Mouse (Mus musculus) neural tube, embryonic 15.5 days (tissue): ENCODE measurements around the gene Ckap5. TPM values are rescaled to one million over a fixed set of nuclear protein-coding genes. Genes with fewer than 3 reads are reported as not detected.
"Not testable (repeated sequence)": the region's sequence is repeated elsewhere in the genome, so short reads cannot be mapped to it uniquely, and the experiment has no call there.

Experiments used
- ATAC-seq: fragments of 200-750 bp; cut with Nextera tagmentation; 2 replicates; pipeline ENCODE4 v1.8.0; 2017; ENCODE audit warnings: mild to moderate bottlenecking, moderate TSS enrichment, moderate library complexity; ENCODE audit not compliant: low FRiP score
- H3K27ac ChIP-seq: fragments of 300-500 bp; sonication (generic); replicated peaks from 2 replicates; pipeline ENCODE4 v1.5.1; 2015; ENCODE audit warnings: mild to moderate bottlenecking, inconsistent platforms
- H3K27me3 ChIP-seq: fragments of 300-500 bp; sonication (generic); replicated peaks from 2 replicates; pipeline ENCODE4 v1.6.1; 2015; ENCODE audit warnings: inconsistent platforms
- H3K36me3 ChIP-seq: fragments of 300-500 bp; sonication (generic); 2 replicates; pipeline ENCODE4 v1.6.1; 2015; ENCODE audit warnings: inconsistent platforms
- H3K4me1 ChIP-seq: fragments of 300-500 bp; sonication (generic); 2 replicates; pipeline ENCODE4 v1.6.1; 2015; ENCODE audit warnings: inconsistent platforms
- H3K4me2 ChIP-seq: fragments of 300-500 bp; sonication (generic); 2 replicates; pipeline ENCODE4 v1.6.1; 2015; ENCODE audit warnings: inconsistent platforms, mild to moderate bottlenecking, moderate library complexity
- H3K4me3 ChIP-seq: fragments of 300-500 bp; sonication (generic); replicated peaks from 2 replicates; pipeline ENCODE4 v1.5.1; 2015; ENCODE audit warnings: mild to moderate bottlenecking, inconsistent platforms
- H3K9ac ChIP-seq: fragments of 300-500 bp; sonication (generic); replicated peaks from 2 replicates; pipeline ENCODE4 v1.6.1; 2015; ENCODE audit warnings: mild to moderate bottlenecking, inconsistent platforms
- H3K9me3 ChIP-seq: fragments of 300-500 bp; sonication (generic); replicated peaks from 2 replicates; pipeline ENCODE4 v1.6.1; 2016; ENCODE audit warnings: inconsistent platforms
- WGBS: fragments of 180-500 bp; shearing (Covaris S2); methylation state at CpG from one replicate; pipeline ENCODE4 v1.1.7; 2015; ENCODE audit warnings: mixed read lengths; 5-methylcytosine and 5-hydroxymethylcytosine counted together
- polyA plus RNA-seq: library from polyadenylated mRNA; unstranded; fragments of >200 nt; fragmentation: Nextera tagmentation; extraction: Ambion mirVana; gene quantifications from 2 replicates; pipeline ENCODE4 v1.2.1, GENCODE M21; 2015

Ckap5 gene
- 95.3 and 98.4 TPM in 2 replicates for polyA plus RNA-seq

- peak within 1 kb of the TSS; percentile 98 for H3K9ac ChIP-seq
- ATAC-seq: peak; percentile 99
- peaks cover 14% of the 10 kb centered on the region for H3K4me1 ChIP-seq
- WGBS: under 1% methylated on average over 54 of the region's 64 CpGs
- H3K27me3 ChIP-seq: no peaks in the 10 kb centered on the region
- H3K9me3 ChIP-seq: no peaks in the 10 kb centered on the region
- H3K4me2 ChIP-seq: peak within 1 kb of the TSS; percentile 60
- H3K4me3 ChIP-seq: peak within 1 kb of the TSS; percentile 94
- no peaks in the 10 kb centered on the region for H3K36me3 ChIP-seq
- H3K27ac ChIP-seq: peak within 1 kb of the TSS; percentile 87
These were observed at the start of gene Ckap5 for GRCm38 (mm10) chr2:91526294-91527146. Gene Ckap5 (plus strand): TSS chr2:91526762.

GRCm38 (mm10) chr2:91476841-91477240, 49.7 kb upstream of the Ckap5 start:
- WGBS: 87% methylated on average over 7 of the region's 7 CpGs
- no peaks in the 10 kb centered on the region for H3K9me3 ChIP-seq
- H3K27me3 ChIP-seq: no peaks in the 10 kb centered on the region
- no peak overlapping the region for H3K9ac ChIP-seq
- no peaks in the 10 kb centered on the region for H3K4me1 ChIP-seq
- no peak overlapping the region for H3K4me2 ChIP-seq
- no peak for ATAC-seq
- H3K4me3 ChIP-seq: no peak overlapping the region
- no peak overlapping the region for H3K27ac ChIP-seq
- H3K36me3 ChIP-seq: no peaks in the 10 kb centered on the region

GRCm38 (mm10) chr2:91480399-91480801, 46.2 kb upstream of the Ckap5 start:
- no peaks in the 10 kb centered on the region for H3K27me3 ChIP-seq
- WGBS: 92% methylated on average over 9 of the region's 9 CpGs
- H3K4me3 ChIP-seq: no peak overlapping the region
- H3K4me1 ChIP-seq: no peaks in the 10 kb centered on the region
- H3K9me3 ChIP-seq: no peaks in the 10 kb centered on the region
- ATAC-seq: peak; percentile 44; the same call in 1 of the 2 replicates
- no peaks in the 10 kb centered on the region for H3K36me3 ChIP-seq
- no peak overlapping the region for H3K9ac ChIP-seq
- H3K4me2 ChIP-seq: no peak overlapping the region
- H3K27ac ChIP-seq: no peak overlapping the region

GRCm38 (mm10) chr2:91480805-91481514, 45.6 kb upstream of the Ckap5 start:
- peak; percentile 87 for ATAC-seq
- 69% methylated on average over 6 of the region's 6 CpGs for WGBS

GRCm38 (mm10) chr2:91484698-91485097, 41.9 kb upstream of the Ckap5 start:
- H3K4me3 ChIP-seq: no peak overlapping the region
- 81% methylated on average over 4 of the region's 4 CpGs for WGBS
- no peak for ATAC-seq

More at GRCm38 (mm10) chr2:91480805-91481514, 45.6 kb upstream of the Ckap5 start:
- Histone ChIP-seq H3K4me3 (no peak overlapping the region), H3K4me1 (no peaks in the 10 kb centered on the region), H3K9ac (no peak overlapping the region), H3K27me3 (no peaks in the 10 kb centered on the region), H3K27ac (no peak overlapping the region), H3K4me2 (no peak overlapping the region), H3K9me3 (no peaks in the 10 kb centered on the region), H3K36me3 (no peaks in the 10 kb centered on the region)

GRCm38 (mm10) chr2:91485256-91485655, 41.3 kb upstream of the Ckap5 start:
- Histone ChIP-seq H3K9ac (no peak overlapping the region), H3K4me3 (no peak overlapping the region), H3K27ac (no peak overlapping the region), H3K4me2 (no peak overlapping the region), H3K27me3 (no peaks in the 10 kb centered on the region), H3K36me3 (no peaks in the 10 kb centered on the region), H3K9me3 (no peaks in the 10 kb centered on the region), H3K4me1 (no peaks in the 10 kb centered on the region)
- 92% methylated on average over 6 of the region's 6 CpGs for WGBS
- no peak for ATAC-seq

More at GRCm38 (mm10) chr2:91484698-91485097, 41.9 kb upstream of the Ckap5 start:
- Histone ChIP-seq H3K36me3 (no peaks in the 10 kb centered on the region), H3K4me2 (no peak overlapping the region), H3K27ac (no peak overlapping the region), H3K27me3 (no peaks in the 10 kb centered on the region), H3K9me3 (no peaks in the 10 kb centered on the region), H3K4me1 (no peaks in the 10 kb centered on the region), H3K9ac (no peak overlapping the region)

GRCm38 (mm10) chr2:91487295-91487694, 39.3 kb upstream of the Ckap5 start:
- H3K9me3 ChIP-seq, H3K4me2 ChIP-seq, H3K27me3 ChIP-seq, H3K27ac ChIP-seq, H3K4me1 ChIP-seq, H3K36me3 ChIP-seq, ATAC-seq, H3K4me3 ChIP-seq, H3K9ac ChIP-seq: not testable (repeated sequence)
- WGBS: 60% methylated on average over 3 of the region's 3 CpGs

GRCm38 (mm10) chr2:91492071-91492635, 34.4 kb upstream of the Ckap5 start:
- Histone ChIP-seq H3K9ac (no peak overlapping the region), H3K27ac (no peak overlapping the region), H3K4me2 (no peak overlapping the region), H3K4me1 (no peaks in the 10 kb centered on the region), H3K4me3 (no peak overlapping the region), H3K36me3 (no peaks in the 10 kb centered on the region), H3K9me3 (no peaks in the 10 kb centered on the region), H3K27me3 (no peaks in the 10 kb centered on the region)
- 97% methylated on average over 12 of the region's 12 CpGs for WGBS
- no peak for ATAC-seq

GRCm38 (mm10) chr2:91493981-91494380, 32.6 kb upstream of the Ckap5 start:
- no peaks in the 10 kb centered on the region for H3K36me3 ChIP-seq
- no peaks in the 10 kb centered on the region for H3K27me3 ChIP-seq
- H3K4me2 ChIP-seq: no peak overlapping the region
- no peak overlapping the region for H3K27ac ChIP-seq
- H3K4me3 ChIP-seq: no peak overlapping the region
- 98% methylated on average over 9 of the region's 9 CpGs for WGBS
- no peaks in the 10 kb centered on the region for H3K4me1 ChIP-seq
- no peaks in the 10 kb centered on the region for H3K9me3 ChIP-seq
- H3K9ac ChIP-seq: no peak overlapping the region
- ATAC-seq: no peak

GRCm38 (mm10) chr2:91498093-91498719, 28.4 kb upstream of the Ckap5 start:
- H3K4me2 ChIP-seq: no peak overlapping the region
- no peak for ATAC-seq
- H3K27me3 ChIP-seq: no peaks in the 10 kb centered on the region
- H3K36me3 ChIP-seq: no peaks in the 10 kb centered on the region
- 93% methylated on average over 8 of the region's 8 CpGs for WGBS
- no peak overlapping the region for H3K9ac ChIP-seq
- no peak overlapping the region for H3K27ac ChIP-seq
- H3K9me3 ChIP-seq: no peaks in the 10 kb centered on the region
- no peaks in the 10 kb centered on the region for H3K4me1 ChIP-seq
- no peak overlapping the region for H3K4me3 ChIP-seq

- WGBS: 94% methylated on average over 8 of the region's 8 CpGs
- H3K4me1 ChIP-seq: no peaks in the 10 kb centered on the region
- H3K4me3 ChIP-seq: no peak overlapping the region
- H3K4me2 ChIP-seq: no peak overlapping the region
- ATAC-seq: no peak
- H3K27me3 ChIP-seq: no peaks in the 10 kb centered on the region
- no peak overlapping the region for H3K27ac ChIP-seq
- no peak overlapping the region for H3K9ac ChIP-seq
- peaks cover 4% of the 10 kb centered on the region; the same call in 1 of the 2 replicates for H3K36me3 ChIP-seq
- no peaks in the 10 kb centered on the region for H3K9me3 ChIP-seq
These were observed 18.5 kb upstream of the Ckap5 start for GRCm38 (mm10) chr2:91508076-91508475.
